Mouse (Mus musculus) monocyte, adult 5-6 weeks (primary cell): ENCODE measurements around the gene Tmem132a. TPM values are rescaled to one million over a fixed set of nuclear protein-coding genes. Genes with fewer than 3 reads are reported as not detected.

Source experiments
- ATAC-seq: fragments of 153-309, 156-312 bp; replicated peaks from 2 replicates; pipeline ENCODE4 v1.8.0; 2017; ENCODE audit warnings: mild to moderate bottlenecking; ENCODE audit not compliant: low TSS enrichment, insufficient number of reproducible peaks, severe bottlenecking, poor library complexity, low FRiP score
- total RNA-seq: library from RNA; stranded (forward); fragments of 200-1000, 200-491, 200-594 nt; gene quantifications from 3 replicates; pipeline ENCODE4 v1.2.3, GENCODE M21; 2017

Tmem132a gene
- total RNA-seq, 1 experiment from 2014 or later: not detected

GRCm38 (mm10) chr19:10809428-10810175 lies 60.1 kb downstream of the Tmem132a start:
- ATAC-seq: no peak

GRCm38 (mm10) chr19:10808524-10809233 lies 61.1 kb downstream of the Tmem132a start:
- ATAC-seq: no peak

Other genes with a start within 250 kb of the Tmem132a start
- gene Vwce, start 235.7 kb downstream of the Tmem132a start, total RNA-seq: not detected in 3 replicates
- gene Pga5, start 191.9 kb downstream of the Tmem132a start, total RNA-seq: not detected in 3 replicates
- gene Vps37c, start 181.2 kb downstream of the Tmem132a start, total RNA-seq: 7.3 to 22.2 TPM (median 18.7 TPM) in 3 replicates
- gene Cd5, start 130.9 kb downstream of the Tmem132a start, total RNA-seq: 1.0 to 3.1 TPM in 2 of 3 replicates, not detected in the other
- 1.8 to 3.3 TPM (median 2.2 TPM) in 3 replicates for gene Cd6, start 39.9 kb downstream of the Tmem132a start, total RNA-seq
- gene Slc15a3, start 30.2 kb downstream of the Tmem132a start, total RNA-seq: 23.9 to 28.8 TPM (median 26.8 TPM) in 3 replicates
- gene Tmem109, start 12.1 kb upstream of the Tmem132a start, total RNA-seq: 32.4 to 64.6 TPM (median 53.0 TPM) in 3 replicates
- gene Prpf19, start 25.3 kb upstream of the Tmem132a start, total RNA-seq: 74.0 to 103 TPM (median 96.6 TPM) in 3 replicates
- not detected in 3 replicates for gene Zp1, start 50.7 kb upstream of the Tmem132a start, total RNA-seq
- gene Ptgdr2, start 67.2 kb upstream of the Tmem132a start, total RNA-seq: 0.75 to 1.6 TPM in 2 of 3 replicates, not detected in the other
- gene Ccdc86, start 79.3 kb upstream of the Tmem132a start, total RNA-seq: 15.3 to 26.6 TPM (median 16.1 TPM) in 3 replicates
- gene Ms4a10, start 104.7 kb upstream of the Tmem132a start, total RNA-seq: not detected in 3 replicates
- 0.67 to 2.7 TPM in 2 of 3 replicates, not detected in the other for gene Ms4a15, start 123.3 kb upstream of the Tmem132a start, total RNA-seq
- gene Ms4a18, start 148.1 kb upstream of the Tmem132a start, total RNA-seq: not detected in 3 replicates
- 1.1 to 8.6 TPM (median 4.5 TPM) in 3 replicates for gene Ms4a8a, start 211.2 kb upstream of the Tmem132a start, total RNA-seq